Mouse (Mus musculus) brain, embryonic 14.5 days (tissue): ENCODE results near the gene Bcl2l1.

Source experiments
- CTCF ChIP-seq: fragments of 200-500 bp; IDR thresholded peaks from 2 replicates; pipeline ENCODE4 v1.5.1; 2012; ENCODE audit warnings: inconsistent platforms, mild to moderate bottlenecking, moderate library complexity, borderline replicate concordance; ENCODE audit not compliant: insufficient read depth, insufficient read length; ENCODE audit errors: extremely low read depth
- POLR2A ChIP-seq: fragments of 200-500 bp; IDR thresholded peaks from 2 replicates; pipeline ENCODE4 v1.6.1; 2012; ENCODE audit warnings: mild to moderate bottlenecking, inconsistent platforms, borderline replicate concordance; ENCODE audit not compliant: poor library complexity, insufficient read depth, insufficient read length, severe bottlenecking; ENCODE audit errors: extremely low read depth

DNA sequence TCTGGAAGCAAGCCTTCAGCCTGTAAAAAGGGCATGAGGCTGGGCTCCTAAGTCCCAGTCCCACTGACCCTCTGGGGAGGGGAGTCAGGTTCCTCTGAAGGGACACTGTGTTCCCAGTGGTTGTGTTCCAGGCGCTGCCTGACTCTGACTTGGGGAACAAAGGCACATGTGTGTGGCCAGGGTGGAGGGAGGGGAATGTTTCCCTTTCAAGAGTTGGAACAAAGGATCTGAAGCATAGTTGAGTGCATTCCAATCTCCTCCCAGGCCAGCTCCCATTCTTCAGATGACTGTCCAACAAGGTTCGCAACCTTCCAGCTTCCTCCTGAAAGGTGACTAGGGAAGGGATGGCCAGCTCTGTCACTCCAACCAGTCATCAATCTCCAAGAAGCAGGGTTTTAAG lies 11.2 kb downstream of the Bcl2l1 start:
- TF ChIP-seq POLR2A (no peak), CTCF (no peak)
